Mouse (Mus musculus) neural tube, embryonic 15.5 days (tissue): Measurements from ENCODE around the gene Rundc3a. TPM values are rescaled to one million over a fixed set of nuclear protein-coding genes. Genes with fewer than 3 reads are reported as not detected.
"Not testable (repeated sequence)": the region's sequence is repeated elsewhere in the genome, so short reads cannot be mapped to it uniquely, and the experiment has no call there.

Experiments
- ATAC-seq: fragments of 200-750 bp; cut with Nextera tagmentation; 2 replicates; pipeline ENCODE4 v1.8.0; 2017; ENCODE audit warnings: mild to moderate bottlenecking, moderate TSS enrichment, moderate library complexity; ENCODE audit not compliant: low FRiP score
- H3K27ac ChIP-seq: fragments of 300-500 bp; sonication (generic); replicated peaks from 2 replicates; pipeline ENCODE4 v1.5.1; 2015; ENCODE audit warnings: mild to moderate bottlenecking, inconsistent platforms
- H3K27me3 ChIP-seq: fragments of 300-500 bp; sonication (generic); replicated peaks from 2 replicates; pipeline ENCODE4 v1.6.1; 2015; ENCODE audit warnings: inconsistent platforms
- H3K36me3 ChIP-seq: fragments of 300-500 bp; sonication (generic); 2 replicates; pipeline ENCODE4 v1.6.1; 2015; ENCODE audit warnings: inconsistent platforms
- H3K4me1 ChIP-seq: fragments of 300-500 bp; sonication (generic); 2 replicates; pipeline ENCODE4 v1.6.1; 2015; ENCODE audit warnings: inconsistent platforms
- H3K4me2 ChIP-seq: fragments of 300-500 bp; sonication (generic); 2 replicates; pipeline ENCODE4 v1.6.1; 2015; ENCODE audit warnings: inconsistent platforms, mild to moderate bottlenecking, moderate library complexity
- H3K4me3 ChIP-seq: fragments of 300-500 bp; sonication (generic); replicated peaks from 2 replicates; pipeline ENCODE4 v1.5.1; 2015; ENCODE audit warnings: mild to moderate bottlenecking, inconsistent platforms
- H3K9ac ChIP-seq: fragments of 300-500 bp; sonication (generic); replicated peaks from 2 replicates; pipeline ENCODE4 v1.6.1; 2015; ENCODE audit warnings: mild to moderate bottlenecking, inconsistent platforms
- H3K9me3 ChIP-seq: fragments of 300-500 bp; sonication (generic); replicated peaks from 2 replicates; pipeline ENCODE4 v1.6.1; 2016; ENCODE audit warnings: inconsistent platforms
- WGBS: fragments of 180-500 bp; shearing (Covaris S2); methylation state at CpG from one replicate; pipeline ENCODE4 v1.1.7; 2015; ENCODE audit warnings: mixed read lengths; 5-methylcytosine and 5-hydroxymethylcytosine counted together
- polyA plus RNA-seq: library from polyadenylated mRNA; unstranded; fragments of >200 nt; fragmentation: Nextera tagmentation; extraction: Ambion mirVana; gene quantifications from 2 replicates; pipeline ENCODE4 v1.2.1, GENCODE M21; 2015

Gene Rundc3a
- polyA plus RNA-seq, 1 experiment from 2014 or later: 138 TPM

GRCm38 (mm10) chr11:102382794-102383193 is 10.4 kb upstream of the Rundc3a start:
- Histone ChIP-seq H3K9ac (no peak overlapping the region), H3K27me3 (no peaks in the 10 kb centered on the region), H3K4me1 (0 out of 2 replicates have a peak, but pooled peaks cover 3% of the 10 kb centered on the region), H3K36me3 (no peaks in the 10 kb centered on the region), H3K9me3 (no peaks in the 10 kb centered on the region; the same call in 1 of the 2 replicates), H3K4me3 (no peak overlapping the region), H3K4me2 (no peak overlapping the region), H3K27ac (no peak overlapping the region)
- WGBS: 86% methylated on average over 3 of the region's 3 CpGs
- no peak for ATAC-seq

GRCm38 (mm10) chr11:102383365-102384136 is 9.7 kb upstream of the Rundc3a start:
- no peaks in the 10 kb centered on the region; the same call in 1 of the 2 replicates for H3K9me3 ChIP-seq
- 0 out of 2 replicates have a peak, but pooled peaks cover 3% of the 10 kb centered on the region for H3K4me1 ChIP-seq
- WGBS: 97% methylated on average over 1 of the region's 1 CpGs

DNA sequence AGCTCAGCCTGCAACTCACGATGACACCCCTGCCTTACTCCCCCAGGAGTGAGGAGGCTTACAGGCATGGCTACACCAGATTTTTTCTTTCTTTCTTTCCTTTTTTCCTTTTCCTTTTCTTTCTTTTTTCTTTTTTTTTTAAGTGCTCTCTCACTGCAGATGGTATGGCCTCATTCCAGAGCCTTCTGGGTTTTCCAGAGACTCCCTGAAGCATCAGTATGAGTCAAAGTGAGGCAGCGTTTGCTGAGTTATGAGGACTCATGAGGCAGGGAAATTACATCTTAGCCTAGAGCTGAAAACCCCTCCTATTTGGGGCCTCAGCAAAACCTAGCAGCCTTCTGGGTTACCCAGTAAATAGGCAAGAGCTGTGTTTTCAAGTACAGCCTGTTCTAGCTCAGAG is 8.8 kb upstream of the Rundc3a start:
- H3K4me1 ChIP-seq: 0 out of 2 replicates have a peak, but pooled peaks cover 3% of the 10 kb centered on the region
- ATAC-seq: no peak
- H3K4me2 ChIP-seq: no peak overlapping the region
- H3K36me3 ChIP-seq: no peaks in the 10 kb centered on the region
- H3K27ac ChIP-seq: no peak overlapping the region
- H3K27me3 ChIP-seq: no peaks in the 10 kb centered on the region
- H3K9ac ChIP-seq: no peak overlapping the region
- H3K4me3 ChIP-seq: no peak overlapping the region
- H3K9me3 ChIP-seq: no peaks in the 10 kb centered on the region
- 69% methylated on average over 2 of the region's 2 CpGs for WGBS

More at GRCm38 (mm10) chr11:102383365-102384136, 9.7 kb upstream of the Rundc3a start:
- Histone ChIP-seq H3K4me2 (no peak overlapping the region), H3K27me3 (no peaks in the 10 kb centered on the region), H3K36me3 (no peaks in the 10 kb centered on the region), H3K27ac (no peak overlapping the region), H3K9ac (no peak overlapping the region), H3K4me3 (no peak overlapping the region)
- ATAC-seq: no peak

DNA sequence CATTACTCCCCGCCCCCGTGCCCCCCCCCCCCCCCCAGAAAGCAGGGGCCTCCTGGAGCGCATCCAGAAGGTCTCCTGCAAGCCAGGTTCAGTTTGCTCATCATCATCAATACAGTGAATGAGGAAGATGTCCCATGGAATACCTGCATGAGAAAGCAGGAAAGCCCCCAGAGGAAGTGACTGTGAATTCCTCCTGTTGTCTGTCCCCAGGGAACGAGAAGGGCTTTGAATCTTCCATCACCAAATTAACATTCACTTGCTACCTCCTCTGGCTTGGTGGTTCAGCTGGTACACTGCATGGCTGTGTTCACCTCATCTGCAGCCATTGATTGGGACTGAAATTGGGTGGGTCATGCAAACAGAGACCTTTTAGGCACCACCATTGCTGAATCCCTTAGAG is 8.1 kb upstream of the Rundc3a start:
- no peak overlapping the region for H3K27ac ChIP-seq
- ATAC-seq: no peak
- no peak overlapping the region for H3K9ac ChIP-seq

DNA sequence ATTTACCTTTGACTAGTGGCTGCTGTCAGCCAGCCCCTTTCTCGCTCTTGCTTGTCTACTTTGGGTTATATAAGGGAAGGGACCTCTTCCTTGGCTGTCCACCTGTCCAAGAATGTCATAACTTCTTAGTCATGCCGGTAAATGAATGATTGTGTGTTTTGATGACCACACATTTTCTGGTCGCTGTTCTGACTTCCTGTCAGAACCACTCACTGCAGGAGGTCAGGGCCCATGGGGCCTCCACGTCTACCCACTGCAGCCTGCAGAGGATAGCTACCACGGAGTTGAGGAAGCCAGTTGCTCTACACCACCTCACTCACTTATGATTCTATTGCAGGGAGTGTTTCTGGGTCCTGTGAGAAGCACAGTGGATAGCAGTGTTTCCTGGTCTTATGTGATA is 7.1 kb upstream of the Rundc3a start:
- no peaks in the 10 kb centered on the region for H3K9me3 ChIP-seq
- H3K4me1 ChIP-seq: 0 out of 2 replicates have a peak, but pooled peaks cover 3% of the 10 kb centered on the region
- H3K27me3 ChIP-seq: no peaks in the 10 kb centered on the region
- WGBS: 74% methylated on average over 5 of the region's 5 CpGs
- ATAC-seq: no peak
- no peak overlapping the region for H3K27ac ChIP-seq
- no peak overlapping the region for H3K4me2 ChIP-seq
- H3K4me3 ChIP-seq: no peak overlapping the region
- H3K9ac ChIP-seq: no peak overlapping the region
- H3K36me3 ChIP-seq: no peaks in the 10 kb centered on the region

More for the DNA sequence above, 8.1 kb upstream of the Rundc3a start:
- Histone ChIP-seq H3K4me3 (no peak overlapping the region), H3K4me2 (no peak overlapping the region), H3K27me3 (no peaks in the 10 kb centered on the region), H3K4me1 (0 out of 2 replicates have a peak, but pooled peaks cover 3% of the 10 kb centered on the region), H3K36me3 (no peaks in the 10 kb centered on the region), H3K9me3 (no peaks in the 10 kb centered on the region)
- 50% methylated on average over 4 of the region's 4 CpGs for WGBS

DNA sequence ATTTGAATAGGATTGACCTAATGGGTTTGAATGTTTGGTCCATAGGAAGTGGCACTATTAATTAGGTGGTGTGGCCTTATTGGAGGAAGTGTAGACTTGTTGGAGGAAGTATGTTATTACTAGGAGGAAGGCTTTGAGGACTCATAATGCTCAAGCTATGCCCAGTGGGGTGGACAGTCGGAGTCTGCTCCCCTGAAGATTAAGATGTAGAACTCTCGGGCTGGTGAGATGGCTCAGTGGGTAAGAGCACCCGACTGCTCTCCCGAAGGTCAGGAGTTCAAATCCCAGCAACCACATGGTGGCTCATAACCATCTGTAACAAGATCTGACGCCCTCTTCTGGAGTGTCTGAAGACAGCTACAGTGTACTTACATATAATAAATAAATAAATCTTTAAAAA is 3.8 kb upstream of the Rundc3a start:
- not testable (repeated sequence) for H3K4me2 ChIP-seq, ATAC-seq, H3K9me3 ChIP-seq, H3K4me3 ChIP-seq, H3K9ac ChIP-seq, H3K27me3 ChIP-seq, H3K27ac ChIP-seq, H3K36me3 ChIP-seq
- H3K4me1 ChIP-seq: peaks cover 16% of the 10 kb centered on the region
- WGBS: 93% methylated on average over 4 of the region's 5 CpGs

DNA sequence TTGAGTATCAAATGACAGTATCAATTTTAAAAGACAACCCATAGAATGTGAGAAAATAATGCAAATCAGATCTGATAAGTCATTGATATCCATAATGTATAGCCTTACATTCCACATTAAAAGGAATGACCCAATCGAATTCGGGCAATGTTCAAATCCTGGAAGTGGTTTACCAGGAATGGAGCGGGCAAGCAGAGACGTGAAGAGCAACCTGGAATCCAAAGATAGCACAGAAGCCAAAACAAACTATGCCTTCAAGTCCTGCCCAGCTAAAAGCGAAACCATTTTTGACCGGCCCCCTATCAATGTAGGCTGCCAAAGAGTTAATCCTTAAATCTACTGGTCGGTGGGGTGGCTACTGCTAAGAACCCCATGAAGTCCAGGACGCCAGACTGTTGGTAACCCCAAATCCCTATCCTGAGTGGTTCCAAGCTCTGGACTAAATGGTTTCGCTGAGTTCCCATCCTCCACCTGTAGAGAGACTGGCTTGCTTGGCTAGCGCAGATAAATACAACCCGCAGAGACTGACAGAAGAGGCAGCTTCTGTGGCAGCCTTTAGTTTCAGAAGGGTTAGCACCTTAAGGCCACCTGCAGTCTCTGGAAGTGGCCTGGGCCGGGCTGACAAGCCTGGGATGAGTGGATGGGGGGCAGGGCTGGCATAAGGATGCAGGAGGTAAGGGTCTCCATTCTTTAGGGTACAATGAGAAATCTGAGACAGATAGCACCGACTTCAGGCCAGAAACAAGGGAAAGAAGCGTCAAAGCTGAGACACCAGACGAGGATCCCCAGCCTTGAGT is 564 bp upstream of the Rundc3a start:
- peaks cover 48% of the 10 kb centered on the region for H3K4me1 ChIP-seq
- H3K4me2 ChIP-seq: peak overlapping the region; percentile 92
- no peaks in the 10 kb centered on the region for H3K27me3 ChIP-seq
- peak overlapping the region; percentile 98 for H3K27ac ChIP-seq
- H3K4me3 ChIP-seq: peak overlapping the region; percentile 81
- no peaks in the 10 kb centered on the region for H3K9me3 ChIP-seq
- peak; percentile 46 for ATAC-seq
- H3K36me3 ChIP-seq: no peaks in the 10 kb centered on the region
- H3K9ac ChIP-seq: peak overlapping the region; percentile 93
- WGBS: 18% methylated on average over 15 of the region's 15 CpGs

DNA sequence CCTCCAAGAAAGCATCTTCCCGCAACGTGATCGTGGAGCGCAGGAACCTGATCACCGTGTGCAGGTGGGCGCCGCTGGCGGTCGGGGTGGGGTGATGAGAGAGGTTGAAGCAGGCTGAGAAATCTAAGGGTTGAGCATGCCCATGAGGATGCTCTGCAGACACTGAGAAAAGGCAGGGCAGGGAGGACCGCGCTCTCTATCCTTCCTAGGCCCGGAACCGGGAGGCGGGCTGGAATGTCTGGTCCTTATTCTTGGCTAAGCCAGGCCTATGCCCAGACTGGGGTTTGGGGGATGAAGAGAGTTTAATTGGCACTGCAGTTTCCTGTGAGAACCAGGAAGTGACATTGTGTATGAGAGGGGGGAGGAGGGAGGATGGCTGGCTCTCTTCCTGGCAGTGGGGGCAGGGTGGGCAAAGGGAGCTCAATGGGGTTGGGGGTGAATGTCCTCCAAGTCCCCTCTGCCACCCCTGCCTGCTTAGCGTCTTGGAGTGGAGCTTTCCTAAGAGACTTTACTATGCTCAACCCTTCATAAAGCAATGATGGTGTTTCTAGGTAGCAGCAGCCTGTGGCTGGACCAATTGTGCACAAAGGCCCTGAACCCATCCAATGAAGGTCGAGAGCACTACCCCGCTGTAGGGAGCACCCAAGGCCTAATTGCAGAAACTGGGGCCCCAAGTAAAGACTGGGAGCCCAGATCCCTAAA is 667 bp downstream of the Rundc3a start:
- no peaks in the 10 kb centered on the region for H3K27me3 ChIP-seq
- peak overlapping the region; percentile 92 for H3K4me2 ChIP-seq
- peak overlapping the region; percentile 81 for H3K4me3 ChIP-seq
- H3K9me3 ChIP-seq: no peaks in the 10 kb centered on the region
- H3K9ac ChIP-seq: peak overlapping the region; percentile 93
- ATAC-seq: peak; percentile 82
- WGBS: 5% methylated on average over 16 of the region's 17 CpGs
- H3K27ac ChIP-seq: peak overlapping the region; percentile 98
- peaks cover 6% of the 10 kb centered on the region; the same call in 1 of the 2 replicates for H3K36me3 ChIP-seq
- peaks cover 60% of the 10 kb centered on the region for H3K4me1 ChIP-seq

DNA sequence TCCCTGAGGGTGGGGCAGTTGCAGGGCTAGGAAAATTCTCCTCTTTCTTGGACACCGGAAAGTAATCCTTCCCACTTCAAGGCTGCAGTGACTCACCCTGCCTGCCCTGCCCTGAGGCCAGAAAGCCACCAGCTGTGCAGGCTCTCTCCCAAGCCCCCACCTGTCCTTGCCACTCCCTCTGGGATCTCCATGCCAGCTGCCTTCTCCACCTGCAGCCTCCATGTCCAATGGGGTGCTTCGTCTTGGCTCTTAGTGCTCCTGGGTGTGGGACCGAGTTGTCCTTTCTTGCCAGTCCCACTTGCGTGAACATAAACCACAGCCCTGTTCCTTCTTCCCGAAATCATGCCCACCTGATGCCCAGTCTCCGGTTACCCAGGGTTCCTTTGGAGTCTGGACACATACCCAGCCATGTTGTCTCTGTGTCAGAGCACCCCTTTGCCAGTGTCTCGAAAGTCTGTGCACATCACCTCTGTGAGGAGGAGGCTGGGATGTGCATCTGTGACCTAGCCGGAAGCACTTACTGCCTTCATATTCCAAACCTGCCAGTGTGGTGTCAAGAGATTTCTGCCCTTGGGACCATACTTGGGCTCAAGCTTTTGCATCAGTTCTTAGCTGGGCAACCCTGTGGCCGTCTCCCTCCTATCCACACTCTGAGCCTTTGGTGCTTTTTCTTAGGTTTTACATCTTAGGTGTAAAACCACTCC is 1.4 kb downstream of the Rundc3a start:
- Histone ChIP-seq H3K36me3 (peaks cover 8% of the 10 kb centered on the region; the same call in 1 of the 2 replicates), H3K27ac (peak overlapping the region; percentile 98), H3K9ac (peak overlapping the region; percentile 93), H3K4me1 (peaks cover 66% of the 10 kb centered on the region), H3K27me3 (0 out of 2 replicates have a peak, but pooled peaks cover 2% of the 10 kb centered on the region), H3K9me3 (no peaks in the 10 kb centered on the region), H3K4me3 (peak overlapping the region; percentile 81), H3K4me2 (peak overlapping the region; percentile 92)
- 47% methylated on average over 9 of the region's 9 CpGs for WGBS
- no peak for ATAC-seq

GRCm38 (mm10) chr11:102395250-102395649 is 2.0 kb downstream of the Rundc3a start:
- Histone ChIP-seq H3K27ac (peak overlapping the region; percentile 98), H3K4me2 (peak overlapping the region; percentile 92), H3K4me3 (peak overlapping the region; percentile 81), H3K27me3 (0 out of 2 replicates have a peak, but pooled peaks cover 4% of the 10 kb centered on the region), H3K9me3 (no peaks in the 10 kb centered on the region), H3K4me1 (peaks cover 71% of the 10 kb centered on the region), H3K9ac (peak overlapping the region; percentile 93), H3K36me3 (peaks cover 13% of the 10 kb centered on the region; the same call in 1 of the 2 replicates)
- no peak for ATAC-seq
- 4% methylated on average over 5 of the region's 5 CpGs for WGBS
